Mouse (Mus musculus): ENCODE measurements around the gene Grb2.

GRCm38 (mm10) chr11:115636960-115637359, 71.4 kb downstream of the Grb2 start:
- TF ChIP-seq CTCF (IDR thresholded peaks at IDR 0.05; ENCODE audit: control insufficient read depth, insufficient read depth, insufficient read length) (no peak), FOSL1 (IDR thresholded peaks at IDR 0.05; ENCODE audit: insufficient read depth, low read length, poor library complexity, severe bottlenecking) (no peak), MAX (IDR thresholded peaks at IDR 0.05) (no peak)

Data from C2C12 (cell line).